Mouse (Mus musculus) G1E (cell line): ENCODE measurements around the gene Ccdc3.

Source experiments
- CTCF ChIP-seq: IDR thresholded peaks from 2 replicates; pipeline ENCODE4 v1.5.1; 2012; ENCODE audit warnings: low read depth, low read length, inconsistent platforms, mixed read lengths
- GATA1 ChIP-seq: IDR thresholded peaks from 2 replicates; pipeline ENCODE4 v1.6.1; 2012; ENCODE audit warnings: borderline replicate concordance, low read length, inconsistent platforms, mixed read lengths

DNA sequence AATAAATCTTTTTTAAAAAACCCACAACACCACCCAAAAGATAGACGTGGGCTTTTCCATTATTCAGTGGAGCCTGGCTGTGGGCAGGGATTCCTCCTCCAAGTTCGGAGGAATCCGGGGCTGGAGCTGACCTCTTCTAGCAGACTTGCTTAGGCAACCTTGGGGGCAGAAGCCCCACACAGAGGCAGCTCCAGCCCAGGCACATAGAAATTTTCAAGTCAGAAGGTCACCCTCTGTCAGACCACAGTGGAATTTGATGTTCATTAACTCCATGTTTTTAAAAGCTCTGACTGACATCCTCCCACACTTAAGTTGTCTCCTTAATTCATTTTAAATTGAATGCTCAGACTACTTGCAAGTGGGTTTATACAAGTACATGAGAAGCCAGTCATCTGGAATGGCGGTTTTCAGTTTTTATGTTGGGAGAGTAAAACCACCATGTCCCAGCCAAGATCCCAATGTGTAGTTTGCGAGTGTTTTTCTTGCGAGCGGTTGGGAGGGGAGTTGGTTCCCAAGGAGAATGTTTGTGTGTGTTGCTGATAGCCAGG lies 63.3 kb downstream of the Ccdc3 start:
- TF ChIP-seq CTCF = no peak
- no peak for TF ChIP-seq GATA1
